Mouse (Mus musculus): ENCODE data around the gene Lmtk3. TPM values are rescaled to one million over a fixed set of nuclear protein-coding genes. Genes with fewer than 3 reads are reported as not detected.

The Lmtk3 gene
- polyA plus RNA-seq (2016; fragmentation: Nextera tagmentation; extraction: Ambion mirVana): 10.9 and 14.1 TPM in 2 replicates

DNA sequence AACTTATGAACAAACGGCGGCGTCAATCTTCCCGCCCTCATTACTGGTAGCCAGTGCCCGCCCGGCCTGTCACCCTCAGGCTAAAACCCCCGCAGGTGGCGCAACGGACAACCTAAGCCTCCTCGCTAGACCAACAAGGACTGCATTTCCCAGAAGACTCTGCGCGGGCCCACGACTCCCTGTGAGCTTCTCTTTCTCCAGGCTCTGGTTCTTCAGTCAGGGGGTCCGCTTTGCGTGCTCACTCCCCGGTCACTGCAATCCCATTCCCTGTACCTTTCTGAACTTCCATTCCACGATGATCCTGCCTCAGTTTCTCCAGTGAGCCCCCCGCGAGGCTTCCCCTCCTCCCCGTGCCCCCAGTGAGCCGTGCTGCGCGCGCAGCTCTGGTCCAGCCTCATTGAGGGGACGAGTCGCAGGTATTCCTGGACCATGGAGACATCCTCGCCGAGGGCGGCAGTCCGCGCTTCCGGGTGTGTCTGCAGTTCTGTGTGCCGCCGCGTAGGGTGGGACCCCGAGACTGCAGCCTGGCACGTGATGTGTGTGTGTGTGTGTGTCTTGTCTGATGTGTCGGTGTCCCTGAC is at the start of gene Lmtk3:
TSS of gene Lmtk3 (plus strand) at position 228 of the 581 bp plus-strand sequence.
- peak; percentile 38 for ATAC-seq (ENCODE audit: low FRiP score, low read depth)
- peaks cover 40% of the 10 kb centered on the region for H3K4me1 ChIP-seq
- H3K9me3 ChIP-seq: no peaks in the 10 kb centered on the region
- peak within 1 kb of the TSS; percentile 97 for H3K4me3 ChIP-seq
- peaks cover 13% of the 10 kb centered on the region for H3K36me3 ChIP-seq
- no peaks in the 10 kb centered on the region; the same call in 1 of the 2 replicates for H3K27me3 ChIP-seq (replicated peaks)
- peak within 1 kb of the TSS; percentile 83 for H3K4me2 ChIP-seq (replicated peaks)
- H3K9ac ChIP-seq: peak within 1 kb of the TSS; percentile 92
- peak within 1 kb of the TSS; percentile 90 for H3K27ac ChIP-seq
- 1% methylated on average over 38 of the region's 38 CpGs for WGBS

DNA sequence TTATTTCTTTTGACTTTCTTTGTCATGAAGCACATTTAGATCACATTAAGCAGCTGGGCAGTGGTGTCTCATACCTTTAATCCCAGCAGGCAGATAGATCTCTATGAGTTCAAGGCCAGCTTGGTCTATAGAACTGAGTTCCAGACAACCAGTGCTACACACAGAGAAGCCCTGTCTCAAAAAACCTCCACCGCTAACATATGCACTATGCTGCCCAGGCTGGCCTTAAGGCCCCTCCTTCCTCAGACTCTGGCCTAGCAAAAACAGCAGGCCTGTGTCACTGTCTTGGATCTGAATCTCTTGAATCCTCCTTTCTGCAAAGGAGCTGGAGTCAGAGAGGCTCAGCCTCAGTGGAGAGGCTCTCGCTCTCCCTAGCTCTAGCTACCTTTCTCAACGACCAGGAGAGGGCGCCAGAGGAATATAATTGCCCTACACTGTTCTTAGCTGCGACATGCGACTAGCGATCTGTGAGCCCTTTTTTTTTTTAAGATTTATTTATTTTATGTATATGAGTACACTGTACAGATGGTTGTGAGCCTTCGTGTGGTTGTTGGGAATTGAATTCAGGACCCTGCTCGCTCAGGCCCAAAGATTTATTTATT is 44.3 kb upstream of the Lmtk3 start:
- no peaks in the 10 kb centered on the region; the same call in 1 of the 2 replicates for H3K27me3 ChIP-seq (replicated peaks)
- H3K4me3 ChIP-seq: no peak overlapping the region
- no peaks in the 10 kb centered on the region for H3K4me1 ChIP-seq
- H3K4me2 ChIP-seq (replicated peaks): no peak overlapping the region
- peak; percentile 78 for ATAC-seq (ENCODE audit: low FRiP score, low read depth)
- H3K9ac ChIP-seq: no peak overlapping the region
- no peak overlapping the region for H3K27ac ChIP-seq
- no peaks in the 10 kb centered on the region for H3K9me3 ChIP-seq
- 7% methylated on average over 9 of the region's 9 CpGs for WGBS
- no peaks in the 10 kb centered on the region for H3K36me3 ChIP-seq

DNA sequence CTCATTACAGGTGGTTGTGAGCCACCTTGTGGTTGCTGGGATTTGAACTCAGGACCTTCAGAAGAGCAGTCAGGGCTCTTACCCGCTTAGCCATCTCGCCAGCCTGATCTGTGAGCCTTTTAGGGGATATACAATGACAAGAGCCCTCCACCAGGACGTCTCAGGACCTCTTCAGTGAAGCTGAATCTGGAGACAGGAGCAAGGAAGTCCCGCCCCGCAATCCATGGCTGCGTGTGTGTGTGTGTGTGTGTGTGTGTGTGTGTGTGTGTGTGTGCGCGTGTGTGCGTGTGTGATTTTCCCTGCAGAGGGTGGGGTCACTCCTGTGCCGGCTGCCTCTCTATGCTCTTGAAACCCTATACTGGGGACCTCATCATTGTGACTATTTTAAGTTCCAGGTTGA is 43.7 kb upstream of the Lmtk3 start:
- Histone ChIP-seq H3K4me2 (replicated peaks) (no peak overlapping the region), H3K27ac (no peak overlapping the region), H3K9me3 (no peaks in the 10 kb centered on the region), H3K36me3 (no peaks in the 10 kb centered on the region), H3K4me3 (no peak overlapping the region), H3K9ac (no peak overlapping the region), H3K4me1 (no peaks in the 10 kb centered on the region), H3K27me3 (replicated peaks) (no peaks in the 10 kb centered on the region; the same call in 1 of the 2 replicates)
- ATAC-seq (ENCODE audit: low FRiP score, low read depth): no peak
- WGBS: 69% methylated on average over 10 of the region's 10 CpGs

DNA sequence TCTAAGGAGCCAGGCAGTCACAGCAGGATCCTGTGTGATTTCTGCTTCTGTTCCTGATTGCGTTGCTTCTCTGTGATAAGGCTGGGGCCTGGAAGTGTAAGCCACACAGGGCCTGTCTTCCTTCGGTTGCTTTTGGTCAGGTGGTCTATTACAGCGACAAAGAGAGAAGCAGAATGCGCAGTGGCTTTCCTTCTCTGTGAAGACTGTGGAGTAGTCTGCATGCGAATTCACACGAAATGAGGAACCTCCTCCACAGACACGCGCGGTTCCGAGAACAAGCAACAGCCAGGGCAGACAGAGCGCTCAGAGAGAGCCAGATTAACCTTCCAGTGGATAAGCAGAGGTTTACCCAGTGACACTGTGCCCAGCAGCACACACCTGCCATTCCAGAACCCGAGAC is 42.2 kb upstream of the Lmtk3 start:
- H3K4me3 ChIP-seq: no peak overlapping the region
- H3K9ac ChIP-seq: no peak overlapping the region
- 87% methylated on average over 12 of the region's 12 CpGs for WGBS
- H3K27ac ChIP-seq: no peak overlapping the region
- H3K36me3 ChIP-seq: no peaks in the 10 kb centered on the region
- H3K4me2 ChIP-seq (replicated peaks): no peak overlapping the region
- ATAC-seq (ENCODE audit: low FRiP score, low read depth): no peak
- H3K4me1 ChIP-seq: no peaks in the 10 kb centered on the region
- H3K9me3 ChIP-seq: no peaks in the 10 kb centered on the region
- H3K27me3 ChIP-seq (replicated peaks): no peaks in the 10 kb centered on the region; the same call in 1 of the 2 replicates

DNA sequence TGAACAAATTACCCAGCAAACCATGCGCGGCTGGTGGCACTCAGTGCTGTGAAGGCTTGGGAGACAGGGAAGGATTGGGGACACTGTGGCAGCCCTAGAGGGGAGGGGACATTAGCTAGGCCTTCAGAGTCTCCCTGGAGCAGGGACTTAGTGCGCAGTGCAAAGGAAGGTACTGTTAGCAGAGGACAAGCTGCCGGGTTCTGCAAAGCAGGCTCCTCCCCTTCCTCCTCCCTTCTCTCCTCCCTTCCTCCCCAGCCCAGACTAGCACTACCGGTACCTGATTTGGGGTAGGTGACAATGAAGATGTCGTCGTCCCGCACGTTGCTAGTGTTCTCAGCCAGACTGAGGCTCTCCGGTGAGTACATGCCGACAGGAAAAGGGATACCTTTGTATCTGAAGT is 41.8 kb upstream of the Lmtk3 start:
- Histone ChIP-seq H3K4me3 (no peak overlapping the region), H3K9me3 (no peaks in the 10 kb centered on the region), H3K27ac (no peak overlapping the region), H3K9ac (no peak overlapping the region), H3K27me3 (replicated peaks) (no peaks in the 10 kb centered on the region; the same call in 1 of the 2 replicates), H3K36me3 (no peaks in the 10 kb centered on the region), H3K4me1 (no peaks in the 10 kb centered on the region), H3K4me2 (replicated peaks) (peak overlapping the region; percentile 20; the same call in 1 of the 2 replicates)
- no peak for ATAC-seq (ENCODE audit: low FRiP score, low read depth)
- 36% methylated on average over 11 of the region's 11 CpGs for WGBS

DNA sequence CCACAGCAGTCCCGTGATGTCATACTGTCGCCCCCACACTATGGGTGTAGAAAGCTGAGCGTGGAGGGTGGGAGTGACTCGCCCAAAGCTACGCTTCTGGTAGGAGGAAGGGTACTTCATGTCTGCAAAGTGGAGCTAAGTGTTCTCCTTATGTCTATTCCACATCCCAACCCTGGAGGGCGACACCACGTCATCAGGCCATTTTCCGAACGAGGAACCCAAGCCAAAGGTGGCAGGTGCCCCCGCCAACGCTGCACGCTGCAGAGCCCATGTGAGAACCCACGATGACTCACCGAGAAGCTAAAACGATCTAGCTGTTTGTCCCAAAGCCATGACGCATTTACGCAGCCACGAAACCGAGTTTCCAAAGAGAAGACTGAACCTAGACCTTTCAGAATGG is 41.2 kb upstream of the Lmtk3 start:
- Histone ChIP-seq H3K9ac (no peak overlapping the region), H3K27ac (no peak overlapping the region), H3K4me3 (no peak overlapping the region), H3K27me3 (replicated peaks) (no peaks in the 10 kb centered on the region; the same call in 1 of the 2 replicates), H3K4me2 (replicated peaks) (peak overlapping the region; percentile 20; the same call in 1 of the 2 replicates), H3K36me3 (no peaks in the 10 kb centered on the region), H3K4me1 (no peaks in the 10 kb centered on the region), H3K9me3 (no peaks in the 10 kb centered on the region)
- no peak for ATAC-seq (ENCODE audit: low FRiP score, low read depth)
- 40% methylated on average over 19 of the region's 19 CpGs for WGBS

DNA sequence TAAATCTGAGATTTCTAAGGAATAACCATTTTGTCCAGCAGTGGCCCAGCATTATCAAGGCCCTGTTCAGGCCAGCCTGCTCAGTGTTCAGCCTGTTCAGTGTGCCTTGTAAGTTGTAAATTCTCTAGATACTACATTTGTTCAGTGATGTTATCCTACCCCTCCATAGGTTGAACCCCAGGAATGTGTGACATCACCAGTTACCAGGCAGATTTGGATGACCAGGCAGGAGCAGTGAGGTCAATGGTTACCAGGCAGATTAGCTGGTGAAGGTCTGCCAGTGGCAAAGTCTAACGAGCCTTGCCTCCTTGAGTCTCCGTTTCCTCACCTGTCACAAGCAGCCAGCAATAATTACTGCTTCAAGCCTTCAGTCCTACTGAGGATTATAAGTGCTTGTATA is 39.2 kb upstream of the Lmtk3 start:
- 40% methylated on average over 2 of the region's 2 CpGs for WGBS
- no peak for ATAC-seq (ENCODE audit: low FRiP score, low read depth)
- no peak overlapping the region for H3K9ac ChIP-seq

DNA sequence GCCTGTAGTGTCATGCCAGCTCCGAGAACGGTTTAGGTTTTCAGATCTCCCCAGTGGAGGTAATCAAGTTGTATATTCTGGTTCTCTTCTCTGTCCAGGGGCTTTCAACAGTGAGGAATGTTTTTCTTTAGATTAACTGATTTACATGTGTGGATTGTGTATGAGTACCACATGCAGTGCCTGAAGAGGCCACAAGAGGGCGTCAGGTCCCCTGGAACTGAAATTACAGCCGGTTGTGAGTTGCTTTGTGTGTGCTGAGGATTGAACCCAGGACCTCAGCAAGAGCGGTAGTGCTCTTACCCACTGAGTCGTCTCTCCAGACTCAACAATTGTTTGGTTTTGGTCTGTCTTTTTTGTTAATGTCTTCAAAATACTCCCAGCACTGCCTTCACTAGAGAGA is 37.0 kb upstream of the Lmtk3 start:
- Histone ChIP-seq H3K36me3 (no peaks in the 10 kb centered on the region), H3K27ac (no peak overlapping the region), H3K9me3 (no peaks in the 10 kb centered on the region), H3K4me1 (0 out of 2 replicates have a peak, but pooled peaks cover 12% of the 10 kb centered on the region), H3K27me3 (replicated peaks) (no peaks in the 10 kb centered on the region), H3K4me2 (replicated peaks) (no peak overlapping the region), H3K9ac (no peak overlapping the region), H3K4me3 (no peak overlapping the region)
- 63% methylated on average over 6 of the region's 6 CpGs for WGBS
- ATAC-seq (ENCODE audit: low FRiP score, low read depth): no peak

More for the DNA sequence above, 39.2 kb upstream of the Lmtk3 start:
- no peak overlapping the region for H3K4me3 ChIP-seq
- no peaks in the 10 kb centered on the region; the same call in 1 of the 2 replicates for H3K27me3 ChIP-seq (replicated peaks)
- no peak overlapping the region for H3K4me2 ChIP-seq (replicated peaks)
- no peaks in the 10 kb centered on the region for H3K9me3 ChIP-seq
- no peak overlapping the region for H3K27ac ChIP-seq
- H3K36me3 ChIP-seq: no peaks in the 10 kb centered on the region
- 0 out of 2 replicates have a peak, but pooled peaks cover 8% of the 10 kb centered on the region for H3K4me1 ChIP-seq

DNA sequence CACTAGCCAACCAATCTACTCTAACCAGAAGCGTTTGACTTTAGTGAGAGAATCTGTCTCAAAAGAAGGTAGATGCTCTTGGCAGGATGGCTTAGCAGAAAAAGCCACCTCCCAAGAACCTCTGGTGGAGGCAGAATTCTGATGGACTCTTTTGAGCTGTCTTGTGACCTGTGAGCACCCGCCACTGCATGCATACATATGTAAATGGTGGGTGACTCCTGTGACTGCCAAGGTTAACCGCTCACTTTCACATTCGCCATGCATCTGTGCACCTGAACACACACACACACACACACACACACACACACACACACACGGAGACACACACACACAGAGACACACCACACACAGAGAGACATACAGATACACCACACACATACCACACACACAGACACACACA is 36.1 kb upstream of the Lmtk3 start:
- no peak overlapping the region for H3K4me2 ChIP-seq (replicated peaks)
- 0 out of 2 replicates have a peak, but pooled peaks cover 12% of the 10 kb centered on the region for H3K4me1 ChIP-seq
- H3K4me3 ChIP-seq: no peak overlapping the region
- H3K27me3 ChIP-seq (replicated peaks): no peaks in the 10 kb centered on the region
- no peak overlapping the region for H3K27ac ChIP-seq
- ATAC-seq (ENCODE audit: low FRiP score, low read depth): no peak
- H3K36me3 ChIP-seq: no peaks in the 10 kb centered on the region
- no peak overlapping the region for H3K9ac ChIP-seq
- H3K9me3 ChIP-seq: no peaks in the 10 kb centered on the region
- 96% methylated on average over 5 of the region's 5 CpGs for WGBS

DNA sequence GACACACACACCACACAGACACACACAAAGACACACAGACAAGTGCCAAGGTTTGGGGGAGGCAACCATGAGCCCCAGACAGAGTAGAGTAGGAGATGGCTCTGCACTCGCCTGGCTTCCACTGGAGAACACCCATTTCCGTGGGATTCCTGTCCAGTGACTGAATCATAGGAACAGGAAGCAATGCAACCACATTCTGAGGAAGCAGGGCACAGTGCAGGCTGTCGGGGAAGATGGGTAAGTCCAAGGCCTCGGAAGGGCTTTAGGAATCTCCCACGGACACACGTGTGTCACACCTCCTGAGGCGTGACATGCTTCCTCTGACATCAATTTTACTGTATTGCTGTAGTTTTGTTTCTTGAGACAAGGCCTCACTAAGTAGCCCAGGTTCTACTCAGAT is 35.4 kb upstream of the Lmtk3 start:
- no peak overlapping the region for H3K4me2 ChIP-seq (replicated peaks)
- H3K27me3 ChIP-seq (replicated peaks): no peaks in the 10 kb centered on the region
- H3K4me1 ChIP-seq: 0 out of 2 replicates have a peak, but pooled peaks cover 12% of the 10 kb centered on the region
- no peak overlapping the region for H3K27ac ChIP-seq
- H3K36me3 ChIP-seq: no peaks in the 10 kb centered on the region
- no peak for ATAC-seq (ENCODE audit: low FRiP score, low read depth)
- no peak overlapping the region for H3K9ac ChIP-seq
- H3K4me3 ChIP-seq: no peak overlapping the region
- no peaks in the 10 kb centered on the region for H3K9me3 ChIP-seq
- 82% methylated on average over 7 of the region's 7 CpGs for WGBS

DNA sequence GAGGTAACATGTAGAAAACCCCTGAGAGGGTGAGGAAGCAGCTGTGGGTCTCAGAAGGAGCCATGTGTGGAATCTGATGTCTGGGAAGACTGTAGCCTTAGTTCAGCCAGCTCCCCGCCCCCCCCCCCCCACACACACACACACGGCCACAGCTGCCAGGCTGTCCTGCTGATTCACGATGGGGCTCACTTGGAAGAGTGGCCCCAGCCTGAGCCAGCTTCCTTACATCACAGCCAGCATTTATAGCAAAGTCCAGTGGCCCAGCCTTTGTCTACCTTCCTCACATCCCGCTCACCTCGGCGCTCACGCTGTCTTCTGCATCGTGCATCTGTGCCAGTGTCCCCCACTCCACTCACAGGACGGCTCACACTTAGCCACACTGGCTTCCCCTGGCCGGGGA is 34.1 kb upstream of the Lmtk3 start:
- no peaks in the 10 kb centered on the region for H3K36me3 ChIP-seq
- H3K9ac ChIP-seq: peak overlapping the region; percentile 8; the same call in 1 of the 2 replicates
- 63% methylated on average over 8 of the region's 10 CpGs for WGBS
- 0 out of 2 replicates have a peak, but pooled peaks cover 12% of the 10 kb centered on the region for H3K4me1 ChIP-seq
- H3K27ac ChIP-seq: no peak overlapping the region
- H3K4me2 ChIP-seq (replicated peaks): peak overlapping the region; percentile 18; the same call in 1 of the 2 replicates
- ATAC-seq (ENCODE audit: low FRiP score, low read depth): no peak
- no peaks in the 10 kb centered on the region for H3K27me3 ChIP-seq (replicated peaks)
- H3K4me3 ChIP-seq: no peak overlapping the region
- no peaks in the 10 kb centered on the region for H3K9me3 ChIP-seq

DNA sequence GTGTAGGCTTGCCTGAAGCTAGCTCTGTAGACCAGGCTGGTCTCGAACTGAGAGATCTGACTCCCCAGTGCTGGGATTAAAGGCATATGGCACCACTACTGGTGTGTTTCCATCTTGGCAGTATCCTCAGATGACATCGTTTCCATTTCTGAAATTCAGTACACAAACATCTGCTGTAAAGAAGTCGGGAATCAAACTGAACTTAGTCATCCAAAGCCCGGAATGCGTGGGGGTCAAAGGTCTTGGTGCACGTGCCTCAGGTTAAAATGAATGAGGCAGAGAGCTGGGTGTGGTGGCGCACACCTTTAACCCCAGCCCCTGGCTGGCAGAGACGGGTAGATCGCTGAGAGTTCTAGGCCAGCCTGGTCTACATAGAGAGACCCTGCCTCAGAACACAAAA is 33.4 kb upstream of the Lmtk3 start:
- no peaks in the 10 kb centered on the region for H3K9me3 ChIP-seq
- H3K9ac ChIP-seq: no peak overlapping the region
- ATAC-seq (ENCODE audit: low FRiP score, low read depth): no peak
- H3K4me1 ChIP-seq: 0 out of 2 replicates have a peak, but pooled peaks cover 12% of the 10 kb centered on the region
- H3K4me3 ChIP-seq: no peak overlapping the region
- no peaks in the 10 kb centered on the region for H3K36me3 ChIP-seq
- no peak overlapping the region for H3K4me2 ChIP-seq (replicated peaks)
- H3K27ac ChIP-seq: no peak overlapping the region
- 80% methylated on average over 9 of the region's 9 CpGs for WGBS
- no peaks in the 10 kb centered on the region for H3K27me3 ChIP-seq (replicated peaks)
